Mouse (Mus musculus) lung, postnatal 0 days (tissue): ENCODE results near the gene Arhgap17. TPM values are rescaled to one million over a fixed set of nuclear protein-coding genes. Genes with fewer than 3 reads are reported as not detected.

ENCODE experiments used
- ATAC-seq: fragments of 200-750 bp; cut with Nextera tagmentation; 2 replicates; pipeline ENCODE4 v1.8.0; 2017; ENCODE audit warnings: moderate library complexity
- DNase-seq: peaks from one replicate; pipeline ENCODE4 v3.0.0-alpha.2; 2016; ENCODE audit warnings: low spot score
- H3K27ac ChIP-seq: fragments of 300-500 bp; sonication (generic); 2 replicates; pipeline ENCODE4 v1.5.1; 2014; ENCODE audit warnings: antibody characterized with exemption, mild to moderate bottlenecking, low read length, mixed read lengths
- H3K27me3 ChIP-seq: fragments of 300-500 bp; sonication (generic); replicated peaks from 2 replicates; pipeline ENCODE4 v1.6.1; 2014; ENCODE audit warnings: low read length, mixed read lengths; ENCODE audit not compliant: insufficient read depth
- H3K36me3 ChIP-seq: fragments of 300-500 bp; sonication (generic); 2 replicates; pipeline ENCODE4 v1.6.1; 2014; ENCODE audit warnings: low read length, mixed read lengths; ENCODE audit not compliant: insufficient read depth
- H3K4me1 ChIP-seq: fragments of 300-500 bp; sonication (generic); 2 replicates; pipeline ENCODE4 v1.6.1; 2014; ENCODE audit warnings: antibody characterized with exemption, low read depth, low read length, mixed read lengths; ENCODE audit not compliant: insufficient read depth
- H3K4me2 ChIP-seq: fragments of 300-500 bp; sonication (generic); replicated peaks from 2 replicates; pipeline ENCODE4 v1.6.1; 2014; ENCODE audit warnings: low read depth, mild to moderate bottlenecking, low read length, moderate library complexity, mixed read lengths
- H3K4me3 ChIP-seq: fragments of 300-500 bp; sonication (generic); 2 replicates; pipeline ENCODE4 v1.5.1; 2014; ENCODE audit warnings: low read depth, low read length
- H3K9ac ChIP-seq: fragments of 300-500 bp; sonication (generic); replicated peaks from 2 replicates; pipeline ENCODE4 v1.6.1; 2014; ENCODE audit warnings: low read depth, mild to moderate bottlenecking
- H3K9me3 ChIP-seq: fragments of 300-500 bp; sonication (generic); 2 replicates; pipeline ENCODE4 v1.6.1; 2016; ENCODE audit warnings: low read length, mixed read lengths
- CTCF ChIP-seq: IDR thresholded peaks from 2 replicates; pipeline ENCODE4 v1.5.1; 2016; ENCODE audit warnings: antibody characterized with exemption, mild to moderate bottlenecking
- EP300 ChIP-seq: IDR thresholded peaks from 2 replicates; pipeline ENCODE4 v1.6.1; 2016; ENCODE audit warnings: antibody characterized with exemption, mild to moderate bottlenecking, control low read depth
- WGBS: fragments of 180-500 bp; shearing (Covaris S2); extraction: QIAGEN DNeasy Blood & Tissue Kit; methylation state at CpG from one replicate; pipeline ENCODE4 v1.1.7; 2014; 5-methylcytosine and 5-hydroxymethylcytosine counted together
- polyA plus RNA-seq: library from polyadenylated mRNA; unstranded; fragments of >200 nt; fragmentation: Nextera tagmentation; extraction: Ambion mirVana; gene quantifications from 2 replicates; pipeline ENCODE4 v1.2.1, GENCODE M21; 2015

Gene Arhgap17
- 13.4 and 14.5 TPM in 2 replicates for polyA plus RNA-seq

- Histone ChIP-seq H3K4me1 (peaks cover 5% of the 10 kb centered on the region; the same call in 1 of the 2 replicates), H3K9ac (peak within 1 kb of the TSS; percentile 84), H3K27ac (peak within 1 kb of the TSS; percentile 90), H3K4me3 (peak within 1 kb of the TSS; percentile 94), H3K36me3 (no peaks in the 10 kb centered on the region), H3K4me2 (peak within 1 kb of the TSS; percentile 91), H3K9me3 (no peaks in the 10 kb centered on the region), H3K27me3 (no peaks in the 10 kb centered on the region)
- under 1% methylated on average over 58 of the region's 64 CpGs for WGBS
- TF ChIP-seq CTCF, result peak; percentile 27
- TF ChIP-seq EP300, result no peak
- ATAC-seq, result peak; percentile 95
- DNase-seq, result peak; percentile 99
Observed at GRCm38 (mm10) chr7:123369759-123370481, at the start of gene Arhgap17, which contains the start of gene Lcmt1. Arhgap17 (minus strand) TSS chr7:123369915. Lcmt1 (plus strand) TSS chr7:123369784.

GRCm38 (mm10) chr7:123417661-123418060, 47.9 kb upstream of the Arhgap17 start:
- Histone ChIP-seq H3K4me3 (no peak overlapping the region), H3K4me1 (no peaks in the 10 kb centered on the region), H3K9ac (no peak overlapping the region), H3K4me2 (no peak overlapping the region), H3K27me3 (no peaks in the 10 kb centered on the region), H3K36me3 (no peaks in the 10 kb centered on the region), H3K9me3 (no peaks in the 10 kb centered on the region), H3K27ac (no peak overlapping the region)
- ATAC-seq (no peak), DNase-seq (no peak)
- 91% methylated on average over 3 of the region's 3 CpGs for WGBS
- TF ChIP-seq EP300 (no peak), CTCF (no peak)

GRCm38 (mm10) chr7:123416803-123417202, 47.1 kb upstream of the Arhgap17 start:
- TF ChIP-seq CTCF (no peak), EP300 (no peak)
- Histone ChIP-seq H3K9ac (no peak overlapping the region), H3K27me3 (no peaks in the 10 kb centered on the region), H3K36me3 (no peaks in the 10 kb centered on the region), H3K4me3 (no peak overlapping the region), H3K4me2 (no peak overlapping the region), H3K4me1 (no peaks in the 10 kb centered on the region), H3K27ac (no peak overlapping the region), H3K9me3 (no peaks in the 10 kb centered on the region)
- WGBS, result 57% methylated on average over 4 of the region's 4 CpGs
- DNase-seq (no peak), ATAC-seq (no peak)

GRCm38 (mm10) chr7:123412143-123412542, 42.4 kb upstream of the Arhgap17 start:
- Histone ChIP-seq H3K9me3 (no peaks in the 10 kb centered on the region), H3K36me3 (no peaks in the 10 kb centered on the region; the same call in 1 of the 2 replicates), H3K27me3 (no peaks in the 10 kb centered on the region), H3K27ac (no peak overlapping the region), H3K4me3 (no peak overlapping the region), H3K4me1 (no peaks in the 10 kb centered on the region), H3K9ac (no peak overlapping the region), H3K4me2 (no peak overlapping the region)
- no peak for ATAC-seq
- TF ChIP-seq CTCF (no peak), EP300 (no peak)
- 74% methylated on average over 3 of the region's 3 CpGs for WGBS
- DNase-seq, result no peak

GRCm38 (mm10) chr7:123411109-123411508, 41.4 kb upstream of the Arhgap17 start:
- peak; percentile 84 for ATAC-seq
- H3K27me3 ChIP-seq, result no peaks in the 10 kb centered on the region
- 72% methylated on average over 1 of the region's 1 CpGs for WGBS
- no peak for TF ChIP-seq CTCF
- TF ChIP-seq EP300, result peak; percentile 41; the same call in 1 of the 2 replicates
- H3K27ac ChIP-seq, result no peak overlapping the region
- no peaks in the 10 kb centered on the region for H3K4me1 ChIP-seq
- H3K4me3 ChIP-seq, result no peak overlapping the region
- H3K9me3 ChIP-seq, result no peaks in the 10 kb centered on the region
- H3K36me3 ChIP-seq, result peaks cover 2% of the 10 kb centered on the region
- H3K4me2 ChIP-seq, result no peak overlapping the region
- DNase-seq, result peak; percentile 56
- H3K9ac ChIP-seq, result no peak overlapping the region

GRCm38 (mm10) chr7:123410502-123410901, 40.8 kb upstream of the Arhgap17 start:
- peaks cover 8% of the 10 kb centered on the region for H3K36me3 ChIP-seq
- H3K4me2 ChIP-seq, result no peak overlapping the region
- DNase-seq, result no peak
- TF ChIP-seq CTCF (no peak), EP300 (no peak)
- H3K27me3 ChIP-seq, result no peaks in the 10 kb centered on the region
- WGBS, result 90% methylated on average over 7 of the region's 7 CpGs
- H3K9ac ChIP-seq, result no peak overlapping the region
- H3K4me3 ChIP-seq, result no peak overlapping the region
- no peaks in the 10 kb centered on the region for H3K9me3 ChIP-seq
- no peak overlapping the region for H3K27ac ChIP-seq
- ATAC-seq, result no peak
- no peaks in the 10 kb centered on the region for H3K4me1 ChIP-seq
